Mouse (Mus musculus): Measurements from ENCODE around the gene Ccl2. TPM values are rescaled to one million over a fixed set of nuclear protein-coding genes. Genes with fewer than 3 reads are reported as not detected.

The Ccl2 gene
- 1.3 and 2.0 TPM in 2 replicates for polyA plus RNA-seq (2015; fragmentation: Nextera tagmentation; extraction: Ambion mirVana)

DNA sequence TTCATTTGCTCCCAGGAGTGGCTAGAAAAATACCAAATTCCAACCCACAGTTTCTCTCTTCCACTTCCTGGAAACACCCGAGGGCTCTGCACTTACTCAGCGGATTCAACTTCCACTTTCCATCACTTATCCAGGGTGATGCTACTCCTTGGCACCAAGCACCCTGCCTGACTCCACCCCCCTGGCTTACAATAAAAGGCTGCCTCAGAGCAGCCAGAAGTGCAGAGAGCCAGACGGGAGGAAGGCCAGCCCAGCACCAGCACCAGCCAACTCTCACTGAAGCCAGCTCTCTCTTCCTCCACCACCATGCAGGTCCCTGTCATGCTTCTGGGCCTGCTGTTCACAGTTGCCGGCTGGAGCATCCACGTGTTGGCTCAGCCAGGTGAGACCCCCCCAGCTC, at the start of gene Ccl2:
TSS of gene Ccl2 (plus strand) at position 216 of the 400 bp plus-strand sequence.

DNA sequence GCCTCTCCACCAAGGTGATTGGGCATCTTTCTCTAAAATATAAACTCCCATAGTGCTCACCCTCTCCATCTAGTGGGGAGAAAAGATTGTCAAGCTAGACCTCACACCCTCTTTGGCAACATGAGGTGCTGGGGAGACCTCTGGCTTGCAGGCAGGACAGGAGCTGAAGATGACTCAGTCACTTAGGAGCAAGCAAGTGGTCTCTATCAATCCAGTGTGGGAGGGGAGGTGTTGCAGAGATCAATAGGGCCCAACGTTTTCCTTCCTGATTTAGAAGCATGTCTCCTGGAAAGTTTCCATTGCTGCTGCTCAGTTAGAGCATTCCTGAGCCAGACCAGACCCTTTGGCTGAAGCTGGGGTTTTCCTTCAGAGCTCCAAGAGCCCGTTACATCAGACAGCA, 3.2 kb downstream of the Ccl2 start, which contains the start of gene Gm17268:
TSS of gene Gm17268 (minus strand) at position 28 of the 400 bp plus-strand sequence.

DNA sequence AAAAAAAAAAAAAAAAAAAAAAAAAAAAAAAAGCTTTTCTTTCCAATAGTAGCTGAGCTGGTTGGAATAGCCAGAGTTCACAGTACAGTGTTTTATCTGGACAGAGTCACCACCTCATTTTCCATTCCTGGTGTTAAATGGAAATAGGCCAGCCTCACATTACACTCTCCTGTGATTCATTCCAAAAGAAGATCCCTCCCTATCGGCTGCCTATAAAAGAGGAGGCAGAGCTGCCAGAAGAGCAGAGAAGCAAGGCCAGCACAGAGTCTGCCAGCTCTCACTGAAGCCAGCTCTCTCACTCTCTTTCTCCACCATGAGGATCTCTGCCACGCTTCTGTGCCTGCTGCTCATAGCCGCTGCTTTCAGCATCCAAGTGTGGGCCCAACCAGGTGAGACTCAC, 10.1 kb downstream of the Ccl2 start, which contains the start of gene Ccl7:
TSS of gene Ccl7 (plus strand) at position 242 of the 400 bp plus-strand sequence.

DNA sequence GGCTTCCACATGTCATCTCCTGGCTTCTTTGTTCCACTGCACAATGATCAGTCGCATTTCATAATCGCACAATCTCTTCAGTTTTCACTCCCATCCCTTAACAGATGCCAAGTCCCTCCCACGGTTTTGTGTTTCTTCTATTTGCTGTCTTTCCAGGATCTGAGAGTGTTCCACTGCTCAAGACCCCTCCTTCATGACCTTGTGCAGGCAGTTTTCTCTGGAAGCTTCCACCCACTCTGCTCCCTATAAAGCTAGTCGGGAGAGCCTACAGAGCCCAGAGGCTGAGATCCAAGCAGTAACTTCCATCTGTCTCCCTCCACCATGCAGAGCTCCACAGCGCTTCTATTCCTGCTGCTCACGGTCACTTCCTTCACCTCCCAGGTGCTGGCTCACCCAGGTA, 22.3 kb downstream of the Ccl2 start, which contains the start of gene Ccl11:
TSS of gene Ccl11 (plus strand) at position 178 of the 400 bp plus-strand sequence.

Other genes starting within 250 kb of the Ccl2 start
- gene 5530401A14Rik, start 174.9 kb upstream of the Ccl2 start, polyA plus RNA-seq (2015; fragmentation: Nextera tagmentation; extraction: Ambion mirVana), result not detected in 2 replicates
- gene Asic2, start 67.1 kb upstream of the Ccl2 start, polyA plus RNA-seq (2015; fragmentation: Nextera tagmentation; extraction: Ambion mirVana), result 1.2 and 1.5 TPM in 2 replicates
- gene Gm17268, start 3.0 kb downstream of the Ccl2 start, polyA plus RNA-seq (2015; fragmentation: Nextera tagmentation; extraction: Ambion mirVana), result not detected in 2 replicates
- 0.72 and 1.6 TPM in 2 replicates for gene Ccl7, start 10.1 kb downstream of the Ccl2 start, polyA plus RNA-seq (2015; fragmentation: Nextera tagmentation; extraction: Ambion mirVana)
- 1.6 and 2.2 TPM in 2 replicates for gene Ccl11, start 22.3 kb downstream of the Ccl2 start, polyA plus RNA-seq (2015; fragmentation: Nextera tagmentation; extraction: Ambion mirVana)
- 0.29 and 1.6 TPM in 2 replicates for gene Ccl12, start 66.3 kb downstream of the Ccl2 start, polyA plus RNA-seq (2015; fragmentation: Nextera tagmentation; extraction: Ambion mirVana)
- 0.65 TPM in 1 of 2 replicates, not detected in the other for gene Ccl8, start 79.6 kb downstream of the Ccl2 start, polyA plus RNA-seq (2015; fragmentation: Nextera tagmentation; extraction: Ambion mirVana)

All from spleen, postnatal 0 days (tissue).